Mouse (Mus musculus): ENCODE results near the gene Pter.

Pter gene

DNA sequence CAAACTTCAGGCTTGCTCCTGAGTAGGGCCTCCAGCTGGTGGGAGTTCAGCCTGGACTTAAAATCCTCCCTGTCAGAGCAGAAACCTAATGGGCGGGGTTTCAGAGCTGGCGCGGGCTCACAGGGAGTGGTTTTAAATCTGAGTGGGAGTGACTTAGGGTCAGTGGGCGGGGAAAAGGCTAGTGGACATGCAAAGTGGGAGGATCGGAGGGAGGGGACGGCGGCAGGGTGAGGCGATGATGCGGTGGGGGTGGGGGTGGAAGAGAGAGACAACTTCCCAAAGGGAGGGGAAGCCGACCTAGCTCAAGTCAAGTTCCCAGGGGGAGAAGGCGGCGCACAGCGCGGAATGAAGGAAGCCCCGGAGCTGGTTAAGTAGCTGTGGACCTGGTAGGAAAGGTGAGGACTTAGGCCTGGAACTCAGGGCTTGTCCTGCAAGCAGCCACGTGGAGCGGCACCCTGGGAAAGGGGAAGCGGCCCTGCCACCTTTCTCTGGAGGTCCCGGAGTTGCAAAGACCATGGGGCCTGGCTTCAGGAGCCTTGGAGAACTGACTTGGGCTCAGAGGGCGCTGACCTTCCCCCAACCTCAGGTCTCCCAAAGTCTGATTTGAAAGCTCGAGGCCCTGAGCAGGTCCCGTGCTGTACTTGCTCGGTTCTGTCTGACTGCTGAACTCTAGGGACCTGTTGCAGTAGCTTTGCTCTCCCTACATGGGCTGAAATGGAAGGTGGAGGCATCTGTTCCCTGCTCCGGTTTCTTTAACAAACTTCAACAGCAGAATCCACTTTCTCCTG, at the start of gene Pter:
TSS of gene Pter (plus strand) at position 238 of the 788 bp plus-strand sequence.
- peak; percentile 82 for DNase-seq (ENCODE audit: low spot score)

DNA sequence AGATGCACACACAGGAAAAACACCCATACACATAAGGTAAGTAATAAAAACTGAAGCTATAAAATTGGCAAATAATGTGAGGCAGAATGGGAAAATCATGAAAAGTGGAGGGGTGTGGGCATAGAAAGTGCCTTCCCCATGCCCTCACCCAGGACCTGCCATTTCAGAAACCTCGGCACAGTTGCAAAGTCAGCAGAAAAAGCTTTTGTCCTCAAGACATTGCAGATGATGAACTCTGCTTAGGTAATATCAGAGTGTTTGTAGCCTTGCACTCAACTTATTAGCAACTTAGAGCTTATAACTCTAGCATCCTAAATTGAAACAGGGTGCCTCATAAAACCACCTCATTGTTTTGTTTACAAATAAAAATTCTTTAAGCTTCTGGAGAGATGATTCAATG, 49.6 kb upstream of the Pter start:
- DNase-seq (ENCODE audit: low spot score), result no peak

DNA sequence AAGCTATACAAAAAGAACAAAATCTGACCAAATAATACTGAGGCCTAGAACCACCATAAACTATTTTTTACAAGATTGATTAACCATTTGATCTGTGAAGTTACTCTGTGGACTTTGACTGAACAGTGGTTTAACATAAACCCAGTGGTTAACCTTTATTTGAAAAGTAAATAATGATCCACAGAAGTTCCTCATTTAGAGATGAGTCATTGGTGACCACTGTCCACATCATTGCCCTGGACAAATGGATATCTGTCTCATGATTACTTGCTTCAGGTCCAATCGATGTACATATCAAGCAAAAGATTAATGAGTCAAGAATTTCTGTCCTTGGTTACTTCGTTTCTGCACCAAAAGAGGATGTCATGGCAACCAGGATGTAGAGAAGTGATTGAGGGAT, 44.3 kb upstream of the Pter start:
- DNase-seq (ENCODE audit: low spot score), result no peak

DNA sequence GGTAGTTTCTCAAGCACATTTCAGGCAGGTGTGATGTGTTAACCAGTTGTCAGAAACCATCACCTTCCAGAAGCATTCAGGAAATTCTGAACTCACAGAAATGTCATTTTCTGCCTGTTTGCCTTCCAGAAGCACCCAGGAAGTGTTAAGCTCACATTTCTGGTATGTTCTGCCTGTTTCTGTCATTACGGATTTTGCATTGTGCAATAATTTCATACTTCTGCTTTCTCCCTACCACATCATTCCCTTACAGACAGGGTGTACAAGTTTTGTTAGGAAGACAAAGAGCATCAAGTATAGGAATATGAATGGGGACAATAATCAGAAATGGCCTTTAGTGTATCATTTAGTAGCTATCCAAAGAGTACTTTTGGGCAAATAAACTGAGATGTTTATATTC, 42.8 kb upstream of the Pter start:
- no peak for DNase-seq (ENCODE audit: low spot score)

DNA sequence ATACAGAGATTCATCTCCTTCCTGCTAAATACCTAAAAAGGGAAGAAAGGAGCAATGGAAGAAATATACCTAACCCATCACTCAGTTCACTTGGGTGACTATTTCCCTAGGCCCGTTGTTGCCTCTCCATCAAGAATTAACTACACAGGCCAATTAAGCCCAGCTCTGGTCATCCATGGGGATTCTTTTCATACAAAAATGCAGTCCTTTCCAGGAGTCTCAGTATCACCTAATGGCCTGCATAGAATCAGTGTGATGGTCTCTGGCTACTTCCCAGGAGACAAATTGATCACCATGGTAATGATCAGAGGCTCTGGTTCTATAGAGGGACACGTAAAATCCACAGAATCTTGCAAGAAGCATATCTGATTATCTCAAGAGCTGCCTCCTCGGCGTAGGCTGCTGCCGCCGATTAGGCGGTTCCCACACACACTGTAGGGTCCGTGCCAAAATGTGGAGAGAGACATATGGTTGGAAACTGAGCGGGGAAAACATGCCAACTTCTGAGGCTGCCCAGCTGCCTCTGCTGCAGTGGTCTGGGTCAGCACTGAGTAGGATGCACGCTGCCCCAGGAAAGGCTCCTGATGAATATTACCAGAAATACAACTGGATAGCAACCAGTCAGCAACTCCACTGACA, 40.4 kb upstream of the Pter start:
- DNase-seq (ENCODE audit: low spot score), result peak; percentile 6

DNA sequence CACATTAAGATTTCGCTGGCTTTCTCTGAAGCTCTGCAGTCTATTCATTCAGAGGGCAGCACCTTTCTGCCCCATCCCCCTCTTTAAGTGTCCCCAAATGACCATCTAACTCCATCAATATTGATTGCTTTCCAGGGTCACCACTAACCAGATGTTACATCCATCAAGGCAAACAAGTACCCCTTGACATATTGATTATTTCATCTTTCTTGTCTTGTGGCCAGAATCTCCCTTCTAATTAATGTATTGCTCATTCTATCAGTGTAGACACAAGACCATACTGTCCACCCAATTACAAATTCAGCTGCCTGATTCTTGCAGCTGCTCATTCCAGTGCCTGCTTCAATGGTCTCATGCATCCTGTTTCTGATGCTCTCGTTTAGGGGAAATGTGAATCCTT, 36.8 kb upstream of the Pter start:
- DNase-seq (ENCODE audit: low spot score), result no peak

DNA sequence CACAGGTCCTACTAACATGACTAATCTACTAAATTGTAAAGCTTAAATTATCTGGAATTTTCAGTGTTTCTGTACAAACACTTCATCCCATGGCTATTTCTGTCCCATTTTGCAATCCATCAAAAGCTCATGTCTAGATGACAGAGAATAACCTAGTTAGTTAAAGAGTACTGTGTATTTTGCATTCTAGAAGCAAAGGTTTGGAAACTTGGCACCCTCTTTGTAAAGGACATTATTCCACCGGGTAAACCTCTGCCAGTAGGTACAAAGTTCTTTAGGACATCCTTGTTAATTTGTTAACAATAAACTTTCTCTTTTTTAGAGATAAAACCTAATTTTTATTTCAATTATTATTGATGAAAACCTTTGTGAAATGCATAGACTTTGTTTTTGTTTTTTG, 18.1 kb upstream of the Pter start:
- no peak for DNase-seq (ENCODE audit: low spot score)

DNA sequence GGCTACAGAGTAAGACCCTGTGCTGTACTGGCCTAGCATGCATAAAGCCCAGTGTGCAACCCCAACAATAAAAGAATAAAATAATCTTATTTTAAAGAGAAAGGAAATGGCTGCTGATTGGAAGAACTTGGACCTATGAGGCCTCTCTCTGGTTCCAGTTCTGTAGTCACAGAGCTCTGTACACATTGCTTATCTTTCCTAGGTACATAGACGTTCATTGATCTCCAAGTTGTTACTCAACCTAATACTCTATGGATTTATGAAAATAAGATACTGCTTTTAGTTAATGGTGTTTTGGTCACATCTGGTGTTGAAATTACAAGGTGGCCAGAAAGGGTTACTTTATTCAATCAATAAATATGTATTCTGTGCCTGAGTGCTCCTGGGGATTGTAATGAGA, 1.8 kb downstream of the Pter start:
- no peak for DNase-seq (ENCODE audit: low spot score)

DNA sequence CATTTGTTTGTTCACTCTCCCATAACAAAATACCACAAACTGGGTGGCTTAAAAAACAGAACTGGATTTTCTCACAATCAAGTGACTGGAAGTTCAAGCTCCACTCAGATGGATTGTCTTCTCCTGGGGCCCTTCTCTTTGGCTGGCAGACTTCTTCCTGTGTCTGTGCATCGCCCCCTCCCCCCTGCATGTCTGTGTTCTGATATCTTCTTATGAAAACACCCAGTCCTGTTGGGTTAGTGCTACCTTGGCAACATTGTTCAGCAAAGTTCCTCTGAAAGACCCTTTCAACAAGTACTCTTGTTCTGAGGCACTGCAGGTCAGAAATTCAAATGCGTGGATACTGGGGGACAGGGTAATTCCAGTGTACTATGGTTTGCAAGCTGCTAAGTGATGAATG, 6.5 kb downstream of the Pter start:
- no peak for DNase-seq (ENCODE audit: low spot score)

DNA sequence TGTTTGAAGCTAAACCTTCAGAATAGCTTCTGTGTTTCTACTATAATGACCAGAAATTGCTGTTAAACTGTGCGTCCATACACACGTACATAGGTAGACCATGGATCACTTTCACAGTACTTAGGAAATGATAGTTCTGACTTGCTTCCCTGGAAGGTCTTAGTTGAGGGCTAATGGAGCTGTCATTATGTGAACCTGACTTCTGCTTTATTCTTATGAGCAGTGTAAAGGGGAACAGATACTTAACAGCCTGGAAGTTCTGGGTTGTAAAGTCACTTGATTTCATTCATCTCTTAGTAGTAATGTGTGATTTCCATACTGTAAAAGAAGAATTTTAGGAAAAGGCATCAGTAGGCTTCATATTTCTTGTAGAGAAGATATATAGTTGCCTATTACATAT, 10.1 kb downstream of the Pter start:
- DNase-seq (ENCODE audit: low spot score), result no peak

DNA sequence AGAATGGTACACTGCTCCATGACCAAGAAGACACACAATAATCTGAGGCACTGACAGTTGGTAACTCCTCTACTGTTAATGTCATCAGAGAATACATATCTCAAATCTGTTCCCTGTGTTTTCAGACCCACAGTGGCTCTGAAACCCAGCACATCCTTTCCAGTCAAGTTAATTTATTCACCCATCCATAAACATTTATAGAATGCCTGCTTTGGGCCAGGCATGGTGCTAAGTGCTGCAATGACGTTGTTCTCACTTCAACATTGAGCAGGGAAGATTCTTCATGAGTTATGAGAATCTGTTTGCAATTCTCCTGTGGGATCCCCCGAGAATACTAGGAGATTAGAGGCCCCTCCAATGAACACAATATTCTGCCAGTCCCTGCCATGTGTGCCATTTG, 11.4 kb downstream of the Pter start:
- no peak for DNase-seq (ENCODE audit: low spot score)

DNA sequence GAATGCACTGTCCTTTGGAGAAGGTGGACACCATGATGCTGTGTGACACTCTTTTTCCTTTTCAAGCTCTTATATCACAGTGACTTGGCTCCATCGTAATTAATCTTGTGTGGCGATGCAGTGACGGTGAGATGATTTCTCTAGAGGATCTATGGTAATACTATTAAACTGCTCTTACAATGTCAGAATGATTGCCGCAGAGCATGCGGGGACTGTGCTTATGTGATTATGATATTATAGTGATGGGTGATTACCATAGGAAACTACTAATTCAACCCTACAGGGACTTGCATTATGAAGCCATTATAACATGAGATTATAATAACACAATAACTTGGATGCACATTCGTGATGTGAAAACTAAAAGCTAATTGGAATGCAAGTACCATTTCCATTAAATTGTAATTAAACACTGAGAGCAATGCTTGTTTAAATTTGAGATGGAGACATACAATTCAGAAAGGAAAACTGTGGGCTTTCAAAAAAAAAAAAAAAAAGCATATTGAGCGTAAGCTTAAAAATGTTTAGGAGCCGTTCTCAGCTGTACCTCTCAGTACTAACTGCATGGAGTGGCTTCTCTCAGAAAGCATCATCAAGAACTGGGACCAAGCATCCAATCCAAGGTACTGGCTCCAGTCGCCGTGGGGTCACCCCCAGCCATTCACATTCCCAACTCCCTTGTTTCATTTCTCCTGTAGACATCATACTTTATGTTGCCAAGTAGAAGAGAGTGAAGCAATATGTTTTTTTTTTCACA, 13.8 kb downstream of the Pter start:
- no peak for DNase-seq (ENCODE audit: low spot score)

DNA sequence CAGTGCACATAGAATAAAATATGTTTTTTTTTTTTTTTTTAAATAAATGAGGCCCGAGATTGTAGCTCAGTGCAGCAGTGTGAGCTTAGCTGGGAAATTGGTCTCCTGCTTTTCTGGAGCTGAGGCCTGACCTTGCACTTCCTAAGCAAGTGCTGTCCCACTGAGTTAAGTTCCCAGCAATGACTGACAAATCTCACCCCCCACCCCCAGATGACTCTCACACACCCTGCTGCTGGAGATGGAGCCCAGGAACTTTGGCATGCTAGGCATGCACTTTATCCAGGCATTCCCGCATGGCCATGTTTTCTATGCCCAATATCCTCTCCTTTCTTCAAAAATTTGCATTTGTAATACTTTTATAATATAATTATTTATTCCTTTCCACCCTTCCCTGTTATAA, 14.8 kb downstream of the Pter start:
- no peak for DNase-seq (ENCODE audit: low spot score)

DNA sequence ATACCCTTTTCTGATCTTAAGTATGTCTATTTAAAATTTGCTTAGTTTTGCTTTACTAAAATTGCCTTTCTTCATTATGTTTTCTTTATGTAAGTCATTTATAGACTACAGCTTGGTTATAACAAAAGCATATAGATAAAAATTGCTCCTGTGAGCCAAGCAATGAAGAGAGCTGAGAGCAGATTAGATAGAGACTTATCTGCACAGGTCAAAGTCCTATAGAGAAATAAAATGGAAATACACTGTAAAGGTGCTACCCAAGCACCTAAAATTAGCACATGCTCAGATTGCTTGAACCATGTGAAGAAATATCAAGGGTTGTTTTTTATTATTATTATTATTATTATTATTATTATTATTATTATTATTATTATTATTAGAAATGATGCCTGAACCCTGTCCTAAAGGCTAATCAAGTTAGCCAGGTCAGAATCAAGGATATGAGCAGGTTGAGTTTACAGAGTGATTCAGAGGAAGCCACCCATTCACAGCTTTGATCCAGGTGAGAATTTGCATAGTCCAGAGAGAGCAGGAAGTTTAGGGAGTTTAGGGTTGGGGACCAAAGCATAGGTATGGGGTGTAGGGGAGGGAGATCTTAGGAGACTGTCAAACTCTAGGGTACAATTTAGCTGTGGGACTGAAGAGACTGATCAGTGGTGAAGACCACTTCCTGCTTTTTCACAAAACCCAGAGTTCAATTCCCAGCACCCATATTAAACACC, 33.0 kb downstream of the Pter start:
- no peak for DNase-seq (ENCODE audit: low spot score)

DNA sequence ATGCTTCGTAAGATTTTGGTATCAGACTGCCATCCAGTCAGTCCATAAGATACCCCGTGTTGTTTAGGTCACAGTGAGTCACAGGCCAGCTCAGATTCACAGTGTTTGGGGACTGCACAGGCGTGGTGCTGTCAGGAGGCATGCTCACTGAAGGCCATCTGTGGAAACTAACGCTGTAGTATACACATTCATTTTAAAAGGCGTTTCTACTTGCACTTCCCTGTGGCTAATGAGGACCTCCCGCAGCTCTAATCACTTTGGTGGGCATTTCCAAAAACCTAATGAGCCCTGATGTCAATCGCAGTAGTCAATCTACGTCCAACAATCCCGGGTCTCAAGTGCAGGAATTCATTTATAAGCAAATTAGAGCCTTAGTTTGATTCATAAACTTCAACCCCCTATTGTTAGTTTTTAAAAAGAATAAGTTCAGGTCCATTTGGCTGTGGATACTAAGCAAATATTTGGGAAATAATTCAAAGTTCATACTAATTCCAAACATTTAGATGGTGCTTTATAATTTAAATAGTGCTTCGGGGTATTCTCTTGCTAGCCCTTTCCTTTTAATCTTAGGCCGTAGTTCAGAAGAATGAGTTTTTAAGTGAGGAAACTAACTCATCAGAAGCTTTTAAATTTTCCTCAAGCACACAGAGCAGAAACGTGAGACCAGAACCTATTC, 46.3 kb downstream of the Pter start:
- no peak for DNase-seq (ENCODE audit: low spot score)

DNA sequence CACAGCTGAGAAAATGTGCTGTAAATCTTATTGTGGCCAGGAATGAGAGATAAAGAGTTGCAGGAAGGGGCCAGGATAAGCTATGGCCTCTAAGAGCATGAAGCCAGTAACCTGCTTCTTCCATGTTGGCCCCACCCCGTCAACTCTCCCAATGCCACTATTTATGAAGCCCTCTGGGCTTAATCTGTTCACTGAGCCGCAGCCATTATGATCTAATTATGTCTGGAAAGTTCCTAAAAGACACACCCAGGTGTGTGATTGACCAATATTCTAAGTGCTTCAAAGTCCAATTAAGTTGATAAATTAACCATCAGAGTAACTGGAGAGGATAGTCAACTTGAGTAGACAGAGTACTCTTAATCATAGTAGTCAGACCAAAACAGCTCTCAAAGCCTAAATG, 49.9 kb downstream of the Pter start:
- no peak for DNase-seq (ENCODE audit: low spot score)

DNA sequence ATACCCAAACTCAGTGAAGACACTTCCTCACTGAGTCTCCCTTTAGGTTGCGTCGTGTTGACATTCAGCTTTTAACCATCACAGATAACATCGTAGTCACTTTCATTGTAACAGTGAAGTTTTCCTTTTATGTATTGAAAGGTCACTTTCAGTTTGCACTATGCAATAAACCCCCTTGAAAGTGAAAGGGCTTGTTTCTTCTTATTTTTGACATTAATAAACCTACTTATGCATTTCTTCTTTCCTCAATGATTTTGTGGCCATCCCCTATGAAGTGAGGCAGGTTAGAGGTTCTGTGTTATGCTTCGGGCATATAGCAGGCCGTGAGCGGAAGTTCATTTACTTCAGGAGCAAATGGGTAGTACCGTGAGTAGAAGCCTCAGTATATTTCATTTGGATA, 53.5 kb downstream of the Pter start:
- no peak for DNase-seq (ENCODE audit: low spot score)

DNA sequence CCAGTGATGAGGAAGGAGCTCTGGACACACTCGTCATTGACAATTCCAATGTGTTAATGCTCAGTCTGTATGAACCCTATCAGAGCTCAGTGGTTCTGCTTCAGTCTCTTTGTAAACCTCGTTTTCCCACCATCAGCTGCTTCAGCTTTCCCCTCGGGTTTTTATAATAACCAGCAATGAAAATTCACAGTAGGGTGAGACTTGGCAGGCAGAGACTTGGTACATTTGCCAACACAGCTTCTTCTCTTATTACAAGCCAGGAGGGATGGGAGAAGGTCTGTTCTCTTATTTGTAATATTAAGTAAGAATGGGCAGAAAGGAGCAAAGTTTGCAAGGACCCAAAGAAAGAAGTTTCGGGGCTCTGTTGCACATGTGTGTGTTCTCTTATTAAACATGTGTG, 54.9 kb downstream of the Pter start:
- DNase-seq (ENCODE audit: low spot score), result no peak

DNA sequence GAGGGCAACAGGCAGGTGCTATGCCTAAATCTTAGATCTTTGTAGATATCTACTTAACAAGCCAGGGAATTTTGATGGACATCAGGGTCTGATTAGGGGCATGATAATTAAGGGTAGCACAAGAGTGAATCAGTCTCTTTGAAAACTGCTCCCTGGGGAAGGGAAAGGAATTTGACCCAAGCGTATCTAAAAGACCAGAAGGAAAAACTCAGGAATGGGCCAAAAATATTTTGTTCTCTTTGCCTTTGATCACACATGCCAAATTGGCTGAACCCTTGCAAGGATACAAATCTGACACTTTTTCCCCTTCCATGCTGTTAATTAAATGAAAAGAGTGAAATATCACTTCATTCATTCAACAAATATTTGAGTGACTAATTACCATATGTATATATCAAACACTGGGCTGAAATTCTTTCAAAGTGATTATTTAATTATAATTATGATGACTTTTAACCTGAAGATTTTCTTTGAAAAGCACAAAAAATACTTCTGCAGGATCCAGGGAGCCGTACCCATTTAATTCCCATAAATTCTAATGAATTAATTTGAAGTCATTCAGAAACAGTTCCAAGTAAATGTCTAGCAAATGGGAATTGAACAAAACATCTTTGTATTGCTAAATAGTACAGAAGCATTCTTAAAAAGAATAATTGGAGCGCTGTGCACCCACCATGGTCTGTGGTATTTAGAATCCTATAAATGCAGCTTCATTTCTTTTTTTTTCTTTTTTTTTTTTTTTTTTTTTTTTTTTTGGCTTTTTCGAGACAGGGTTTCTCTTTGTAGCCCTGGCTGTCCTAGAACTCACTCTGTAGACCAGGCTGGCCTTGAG, 61.3 kb downstream of the Pter start:
- DNase-seq (ENCODE audit: low spot score), result no peak

DNA sequence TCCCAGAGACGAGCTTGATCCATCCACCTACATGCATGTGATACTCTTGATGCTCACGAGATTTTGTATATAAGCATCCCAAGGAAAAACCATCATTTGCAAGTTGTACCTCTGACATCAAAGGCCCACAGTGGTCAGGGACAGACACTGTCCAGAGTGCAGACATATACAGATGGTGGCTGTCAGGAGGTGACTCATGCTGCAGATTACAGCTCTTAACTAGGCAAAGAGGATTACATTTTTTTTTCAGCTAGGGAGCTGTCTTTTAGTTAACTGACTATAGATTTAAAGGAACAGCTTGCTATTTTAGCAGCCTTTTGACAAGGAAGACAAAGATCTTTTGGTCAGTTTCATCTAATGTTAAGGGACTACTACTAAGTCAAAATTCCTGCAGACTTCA, 76.2 kb downstream of the Pter start:
- no peak for DNase-seq (ENCODE audit: low spot score)

DNA sequence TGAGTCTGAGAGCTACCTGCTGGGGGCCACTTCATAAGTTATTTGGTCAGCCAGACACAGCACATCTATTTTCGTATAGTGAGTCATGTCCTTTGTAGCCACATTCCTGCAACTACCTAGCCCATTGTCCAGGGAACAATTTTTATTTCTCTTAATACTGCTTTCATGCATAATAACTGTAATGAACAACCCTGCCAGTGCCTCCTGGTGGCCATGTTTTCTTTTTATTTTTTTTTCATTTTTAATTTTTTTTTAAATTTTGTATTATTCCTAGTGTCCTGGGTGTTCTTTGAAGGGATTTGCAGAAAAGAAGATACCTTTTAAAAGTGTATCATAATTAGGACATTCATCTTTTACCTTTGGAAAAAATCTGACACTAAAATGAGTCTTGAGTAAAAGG, 84.6 kb downstream of the Pter start:
- no peak for DNase-seq (ENCODE audit: low spot score)

All from ovary, postnatal 14 days (tissue).